Mouse (Mus musculus) bone marrow macrophage, adult 2 months (primary cell): ENCODE data around the gene Slc12a5.

Experiments used
- CTCF ChIP-seq: IDR thresholded peaks from 2 replicates; pipeline ENCODE4 v1.5.1; 2012; ENCODE audit warnings: low read depth, mild to moderate bottlenecking, low read length, moderate library complexity
- POLR2A ChIP-seq: IDR thresholded peaks from 2 replicates; pipeline ENCODE4 v1.6.1; 2012; ENCODE audit warnings: mild to moderate bottlenecking, low read depth, low read length, borderline replicate concordance

- TF ChIP-seq CTCF: peak; percentile 31; the same call in 1 of the 2 replicates
- no peak for TF ChIP-seq POLR2A
Observed at GRCm38 (mm10) chr2:164957548-164958315, 2.9 kb upstream of the Slc12a5 start.
